Mouse (Mus musculus): ENCODE results near the gene Klhl5.
"Not testable (repeated sequence)": the region's sequence is repeated elsewhere in the genome, so short reads cannot be mapped to it uniquely, and the experiment has no call there.

The Klhl5 gene

GRCm38 (mm10) chr5:65097457-65097856 is 9.9 kb upstream of the Klhl5 start:
- DNase-seq (ENCODE audit: low spot score), result no peak

GRCm38 (mm10) chr5:65100002-65100401 is 7.3 kb upstream of the Klhl5 start:
- no peak for DNase-seq (ENCODE audit: low spot score)

- no peak for DNase-seq (ENCODE audit: low spot score)
Measured at GRCm38 (mm10) chr5:65101209-65101608, 6.1 kb upstream of the Klhl5 start.

- DNase-seq (ENCODE audit: low spot score), result no peak
Measured at GRCm38 (mm10) chr5:65101621-65102020, 5.7 kb upstream of the Klhl5 start.

GRCm38 (mm10) chr5:65102026-65102640 is 5.2 kb upstream of the Klhl5 start:
- DNase-seq (ENCODE audit: low spot score), result no peak

GRCm38 (mm10) chr5:65102641-65103042 is 4.7 kb upstream of the Klhl5 start:
- no peak for DNase-seq (ENCODE audit: low spot score)

GRCm38 (mm10) chr5:65107773-65108432 is 564 bp downstream of the Klhl5 start:
- no peak for DNase-seq (ENCODE audit: low spot score)

- DNase-seq (ENCODE audit: low spot score), result not testable (repeated sequence)
Measured at GRCm38 (mm10) chr5:65112225-65112624, 4.9 kb downstream of the Klhl5 start.

GRCm38 (mm10) chr5:65113323-65113722 is 6.0 kb downstream of the Klhl5 start:
- DNase-seq (ENCODE audit: low spot score), result no peak

- DNase-seq (ENCODE audit: low spot score), result no peak
Measured at GRCm38 (mm10) chr5:65116789-65117188, 9.4 kb downstream of the Klhl5 start.

- DNase-seq (ENCODE audit: low spot score), result no peak
Measured at GRCm38 (mm10) chr5:65119495-65119894, 12.2 kb downstream of the Klhl5 start.

GRCm38 (mm10) chr5:65119918-65120317 is 12.6 kb downstream of the Klhl5 start:
- no peak for DNase-seq (ENCODE audit: low spot score)

- DNase-seq (ENCODE audit: low spot score), result no peak
Measured at GRCm38 (mm10) chr5:65122616-65123015, 15.3 kb downstream of the Klhl5 start.

- DNase-seq (ENCODE audit: low spot score), result no peak
Measured at GRCm38 (mm10) chr5:65126137-65126536, 18.8 kb downstream of the Klhl5 start.

- DNase-seq (ENCODE audit: low spot score), result no peak
Measured at GRCm38 (mm10) chr5:65128481-65128880, 21.1 kb downstream of the Klhl5 start.

- no peak for DNase-seq (ENCODE audit: low spot score)
Measured at GRCm38 (mm10) chr5:65130528-65131210, 23.3 kb downstream of the Klhl5 start.

GRCm38 (mm10) chr5:65131211-65131879 is 24.0 kb downstream of the Klhl5 start:
- DNase-seq (ENCODE audit: low spot score), result no peak

- no peak for DNase-seq (ENCODE audit: low spot score)
Measured at GRCm38 (mm10) chr5:65136159-65136558, 28.8 kb downstream of the Klhl5 start.

- no peak for DNase-seq (ENCODE audit: low spot score)
Measured at GRCm38 (mm10) chr5:65137073-65137472, 29.7 kb downstream of the Klhl5 start.

- DNase-seq (ENCODE audit: low spot score), result no peak
Measured at GRCm38 (mm10) chr5:65141242-65141641, 33.9 kb downstream of the Klhl5 start.

- DNase-seq (ENCODE audit: low spot score), result no peak
Measured at GRCm38 (mm10) chr5:65142247-65142646, 34.9 kb downstream of the Klhl5 start.

GRCm38 (mm10) chr5:65145499-65146101 is 38.3 kb downstream of the Klhl5 start:
- no peak for DNase-seq (ENCODE audit: low spot score)
